Mouse (Mus musculus) kidney, embryonic 16.5 days (tissue): ENCODE results near the gene Lrrc20. TPM values are rescaled to one million over a fixed set of nuclear protein-coding genes. Genes with fewer than 3 reads are reported as not detected.
"Not testable (repeated sequence)": the region's sequence is repeated elsewhere in the genome, so short reads cannot be mapped to it uniquely, and the experiment has no call there.

Experiments used
- ATAC-seq: fragments of 200-750 bp; cut with Nextera tagmentation; 2 replicates; pipeline ENCODE4 v1.8.0; 2017; ENCODE audit warnings: moderate TSS enrichment; ENCODE audit not compliant: low FRiP score, low TSS enrichment
- H3K27ac ChIP-seq: fragments of 300-500 bp; sonication (generic); 2 replicates; pipeline ENCODE4 v1.5.1; 2014; ENCODE audit warnings: low read length
- H3K27me3 ChIP-seq: fragments of 300-500 bp; sonication (generic); 2 replicates; pipeline ENCODE4 v1.6.1; 2014; ENCODE audit warnings: low read length, control low read depth, mixed read lengths; ENCODE audit not compliant: insufficient read depth
- H3K36me3 ChIP-seq: fragments of 300-500 bp; sonication (generic); 2 replicates; pipeline ENCODE4 v1.6.1; 2014; ENCODE audit warnings: low read length, control low read depth, mixed read lengths; ENCODE audit not compliant: insufficient read depth
- H3K4me1 ChIP-seq: fragments of 300-500 bp; sonication (generic); 2 replicates; pipeline ENCODE4 v1.6.1; 2014; ENCODE audit warnings: low read length, control low read depth, mixed read lengths; ENCODE audit not compliant: insufficient read depth
- H3K4me2 ChIP-seq: fragments of 300-500 bp; sonication (generic); replicated peaks from 2 replicates; pipeline ENCODE4 v1.6.1; 2014; ENCODE audit warnings: low read depth, low read length
- H3K4me3 ChIP-seq: fragments of 300-500 bp; sonication (generic); 2 replicates; pipeline ENCODE4 v1.5.1; 2014; ENCODE audit warnings: mild to moderate bottlenecking, low read length
- H3K9ac ChIP-seq: fragments of 300-500 bp; sonication (generic); replicated peaks from 2 replicates; pipeline ENCODE4 v1.6.1; 2014; ENCODE audit warnings: low read length
- H3K9me3 ChIP-seq: fragments of 300-500 bp; sonication (generic); 2 replicates; pipeline ENCODE4 v1.6.1; 2016; ENCODE audit warnings: low read length, control low read depth
- WGBS: fragments of 180-500 bp; shearing (Covaris S2); extraction: QIAGEN DNeasy Blood & Tissue Kit; methylation state at CpG from one replicate; pipeline ENCODE4 v1.1.7; 2014; 5-methylcytosine and 5-hydroxymethylcytosine counted together
- polyA plus RNA-seq: library from polyadenylated mRNA; unstranded; fragments of >200 nt; fragmentation: Nextera tagmentation; extraction: Ambion mirVana; gene quantifications from 2 replicates; pipeline ENCODE4 v1.2.1, GENCODE M21; 2015

The Lrrc20 gene
- polyA plus RNA-seq, 1 experiment from 2014 or later, result 8.4 TPM

DNA sequence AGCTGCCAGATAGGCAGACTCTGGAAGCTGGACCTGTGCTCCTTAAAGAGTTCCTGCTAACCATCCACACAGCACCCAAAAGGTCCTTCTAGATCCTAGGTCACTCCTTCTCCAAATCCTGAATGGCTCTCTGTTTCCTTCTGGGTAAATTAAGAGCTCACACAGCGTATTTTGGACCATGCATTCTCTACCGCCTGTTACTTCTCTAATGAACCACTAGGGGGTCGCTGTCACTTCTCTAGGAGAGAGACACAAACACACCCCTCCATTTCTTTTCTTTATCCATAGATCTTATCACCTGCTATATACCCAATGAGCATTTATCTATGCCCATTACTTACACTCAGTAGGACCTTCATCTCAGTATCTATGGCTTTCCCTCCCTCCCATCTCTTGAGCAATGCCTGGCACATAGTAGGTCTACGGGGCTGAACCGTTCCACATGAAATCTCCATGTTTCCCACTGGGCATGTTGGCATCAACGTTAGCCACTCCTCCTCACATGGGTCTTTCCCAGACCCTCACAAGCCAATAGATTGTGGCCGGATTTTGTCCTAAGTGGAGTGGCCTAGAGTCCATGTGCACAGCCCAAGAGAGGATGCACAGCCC, 111.7 kb downstream of the Lrrc20 start:
- H3K9ac ChIP-seq, result no peak overlapping the region
- whole genome bisulfite sequencing, result 83% methylated on average over 7 of the region's 7 CpGs
- no peaks in the 10 kb centered on the region for H3K9me3 ChIP-seq
- H3K4me3 ChIP-seq, result no peak overlapping the region
- H3K36me3 ChIP-seq, result no peaks in the 10 kb centered on the region
- H3K4me1 ChIP-seq, result no peaks in the 10 kb centered on the region
- no peak overlapping the region for H3K27ac ChIP-seq
- H3K4me2 ChIP-seq, result no peak overlapping the region
- ATAC-seq, result no peak
- no peaks in the 10 kb centered on the region for H3K27me3 ChIP-seq

- Histone ChIP-seq H3K4me1 (peaks cover 4% of the 10 kb centered on the region; the same call in 1 of the 2 replicates), H3K4me2 (no peak overlapping the region), H3K36me3 (no peaks in the 10 kb centered on the region), H3K9ac (no peak overlapping the region), H3K9me3 (no peaks in the 10 kb centered on the region), H3K4me3 (no peak overlapping the region), H3K27me3 (peaks cover 16% of the 10 kb centered on the region; the same call in 1 of the 2 replicates), H3K27ac (no peak overlapping the region)
- 79% methylated on average over 7 of the region's 7 CpGs for WGBS
- no peak for ATAC-seq
Measured at GRCm38 (mm10) chr10:61597991-61598390, 122.4 kb downstream of the Lrrc20 start.

DNA sequence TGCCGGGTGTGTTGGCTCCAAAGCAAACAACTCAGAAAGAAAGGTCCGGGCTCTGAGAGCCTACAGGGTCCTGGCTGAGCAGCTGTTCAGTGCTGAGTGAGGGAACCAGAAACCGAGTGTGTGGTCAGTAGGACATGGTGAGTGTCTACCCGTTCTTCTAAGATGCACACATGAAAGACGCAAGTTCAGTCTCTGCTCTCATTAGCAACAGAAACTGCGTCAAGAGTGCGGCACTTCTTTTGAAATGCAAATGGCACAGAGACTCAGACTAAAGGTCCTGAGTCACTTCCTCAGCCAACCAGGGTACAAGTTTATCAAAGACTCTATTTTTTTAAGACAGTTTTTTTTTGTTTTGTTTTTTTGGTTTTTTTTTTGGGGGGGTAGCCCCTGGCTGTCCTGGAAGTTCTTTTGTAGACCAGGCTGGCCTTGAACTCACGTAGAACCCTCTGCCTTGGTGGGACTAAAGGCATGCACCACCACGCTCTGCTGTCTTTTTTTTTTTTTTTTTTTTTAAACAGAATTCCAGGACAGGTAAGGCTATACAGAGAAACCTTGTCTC, 124.0 kb downstream of the Lrrc20 start:
- Histone ChIP-seq H3K9ac (no peak overlapping the region), H3K36me3 (no peaks in the 10 kb centered on the region), H3K4me1 (peaks cover 4% of the 10 kb centered on the region; the same call in 1 of the 2 replicates), H3K27ac (no peak overlapping the region), H3K9me3 (no peaks in the 10 kb centered on the region), H3K4me2 (no peak overlapping the region), H3K4me3 (no peak overlapping the region), H3K27me3 (peaks cover 10% of the 10 kb centered on the region; the same call in 1 of the 2 replicates)
- WGBS, result 70% methylated on average over 9 of the region's 9 CpGs
- no peak for ATAC-seq

- ATAC-seq, result peak; percentile 67
- WGBS, result 10% methylated on average over 14 of the region's 14 CpGs
- Histone ChIP-seq H3K4me2 (peak overlapping the region; percentile 17), H3K27ac (no peak overlapping the region), H3K36me3 (no peaks in the 10 kb centered on the region), H3K27me3 (no peaks in the 10 kb centered on the region), H3K9me3 (no peaks in the 10 kb centered on the region), H3K4me1 (no peaks in the 10 kb centered on the region), H3K4me3 (no peak overlapping the region), H3K9ac (no peak overlapping the region)
Measured at GRCm38 (mm10) chr10:61602283-61603033, 126.9 kb downstream of the Lrrc20 start.

- no peak overlapping the region for H3K4me3 ChIP-seq
- H3K27ac ChIP-seq, result no peak overlapping the region
- H3K4me1 ChIP-seq, result no peaks in the 10 kb centered on the region
- ATAC-seq, result no peak
- no peak overlapping the region for H3K9ac ChIP-seq
- WGBS, result 65% methylated on average over 10 of the region's 10 CpGs
- H3K9me3 ChIP-seq, result no peaks in the 10 kb centered on the region
- no peak overlapping the region for H3K4me2 ChIP-seq
- no peaks in the 10 kb centered on the region for H3K27me3 ChIP-seq
- H3K36me3 ChIP-seq, result no peaks in the 10 kb centered on the region
Measured at GRCm38 (mm10) chr10:61604376-61605065, 128.9 kb downstream of the Lrrc20 start.

- not testable (repeated sequence) for H3K4me3 ChIP-seq, H3K36me3 ChIP-seq, H3K4me1 ChIP-seq, H3K27me3 ChIP-seq, ATAC-seq, H3K9me3 ChIP-seq, H3K9ac ChIP-seq, H3K27ac ChIP-seq, H3K4me2 ChIP-seq
- 71% methylated on average over 11 of the region's 11 CpGs for whole genome bisulfite sequencing
Measured at GRCm38 (mm10) chr10:61605381-61605780, 129.8 kb downstream of the Lrrc20 start.

DNA sequence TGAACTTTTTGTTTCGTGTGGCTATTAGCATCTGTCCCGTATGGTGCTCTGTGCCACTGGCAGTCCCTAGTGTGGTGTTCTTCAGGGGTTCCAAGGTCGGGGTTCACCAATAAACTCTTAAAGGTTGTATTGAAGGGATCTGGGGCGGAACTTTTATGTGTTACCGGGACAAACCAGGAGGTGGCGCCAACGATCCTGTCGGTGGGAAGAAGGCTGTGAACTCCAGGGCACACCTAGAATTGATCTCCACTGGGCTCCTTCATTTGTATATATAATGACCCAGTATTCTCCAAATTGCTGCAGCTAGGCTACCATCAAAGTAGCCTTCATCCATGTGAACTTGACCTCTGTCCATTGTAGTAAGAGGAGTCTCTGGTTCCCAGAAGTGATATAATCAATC, 130.2 kb downstream of the Lrrc20 start:
- ATAC-seq, result no peak

GRCm38 (mm10) chr10:61608233-61608632, 132.6 kb downstream of the Lrrc20 start:
- no peak for ATAC-seq
- Histone ChIP-seq H3K4me1 (no peaks in the 10 kb centered on the region), H3K36me3 (no peaks in the 10 kb centered on the region), H3K4me2 (no peak overlapping the region), H3K27me3 (no peaks in the 10 kb centered on the region), H3K9me3 (no peaks in the 10 kb centered on the region), H3K27ac (no peak overlapping the region), H3K9ac (no peak overlapping the region), H3K4me3 (no peak overlapping the region)

More for the DNA sequence above, 130.2 kb downstream of the Lrrc20 start:
- Histone ChIP-seq H3K4me1 (no peaks in the 10 kb centered on the region), H3K9me3 (no peaks in the 10 kb centered on the region), H3K9ac (no peak overlapping the region), H3K36me3 (no peaks in the 10 kb centered on the region), H3K4me3 (no peak overlapping the region), H3K27ac (no peak overlapping the region), H3K27me3 (no peaks in the 10 kb centered on the region), H3K4me2 (no peak overlapping the region)
- WGBS, result 13% methylated on average over 8 of the region's 8 CpGs

GRCm38 (mm10) chr10:61610650-61611235, 135.1 kb downstream of the Lrrc20 start:
- H3K4me3 ChIP-seq, result no peak overlapping the region

More at GRCm38 (mm10) chr10:61610650-61611235, 135.1 kb downstream of the Lrrc20 start:
- no peak for ATAC-seq
- no peaks in the 10 kb centered on the region for H3K36me3 ChIP-seq
- no peak overlapping the region for H3K4me2 ChIP-seq
- WGBS, result 69% methylated on average over 8 of the region's 8 CpGs
- H3K27ac ChIP-seq, result no peak overlapping the region
- no peaks in the 10 kb centered on the region for H3K9me3 ChIP-seq
- H3K4me1 ChIP-seq, result peaks cover 5% of the 10 kb centered on the region; the same call in 1 of the 2 replicates
- no peak overlapping the region for H3K9ac ChIP-seq
- H3K27me3 ChIP-seq, result no peaks in the 10 kb centered on the region
